Mouse (Mus musculus) ES-E14 (cell line): ENCODE measurements around the gene Arap1. TPM values are rescaled to one million over a fixed set of nuclear protein-coding genes. Genes with fewer than 3 reads are reported as not detected.

ENCODE experiments used
- DNase-seq: peaks from one replicate; pipeline ENCODE4 v3.0.0-alpha.2; 2013; ENCODE audit warnings: low read depth, low spot score
- H3K27ac ChIP-seq: 2 replicates; pipeline ENCODE4 v1.5.1; 2012; ENCODE audit warnings: low read depth, mild to moderate bottlenecking, low read length, moderate library complexity, mixed read lengths; ENCODE audit not compliant: poor library complexity, insufficient read depth, severe bottlenecking
- H3K36me3 ChIP-seq: 2 replicates; pipeline ENCODE4 v1.6.1; 2012; ENCODE audit warnings: mild to moderate bottlenecking, low read length, moderate library complexity, mixed read lengths; ENCODE audit not compliant: control insufficient read depth, poor library complexity, insufficient read depth, severe bottlenecking
- H3K4me1 ChIP-seq, 2 experiments: fragments of 150-350 bp in 1 of 2; sonication (generic) in 1 of 2; 2 replicates each; pipeline ENCODE4 v1.6.1; 2012; ENCODE audit warnings: low read length in 2 of 2, mild to moderate bottlenecking in 1 of 2, mixed read lengths in 1 of 2; ENCODE audit not compliant: control insufficient read depth in 2 of 2, insufficient read depth in 2 of 2, poor library complexity in 1 of 2
- H3K4me3 ChIP-seq, 2 experiments: fragments of 150-350 bp in 1 of 2; sonication (generic) in 1 of 2; 2 replicates each; pipeline ENCODE4 v1.5.1; 2012; ENCODE audit warnings: low read length in 2 of 2, low read depth in 1 of 2, mild to moderate bottlenecking in 1 of 2, mixed read lengths in 1 of 2; ENCODE audit not compliant: insufficient read depth in 1 of 2, poor library complexity in 1 of 2, severe bottlenecking in 1 of 2
- H3K9ac ChIP-seq: 2 replicates; pipeline ENCODE4 v1.6.1; 2012; ENCODE audit warnings: low read depth, mild to moderate bottlenecking, low read length, mixed read lengths; ENCODE audit not compliant: poor library complexity, insufficient read depth, severe bottlenecking
- H3K9me3 ChIP-seq: fragments of 150-350 bp; sonication (generic); 2 replicates; pipeline ENCODE4 v1.6.1; 2012; ENCODE audit warnings: low read depth, mild to moderate bottlenecking, low read length; ENCODE audit not compliant: control insufficient read depth, insufficient read depth
- CHD2 ChIP-seq: IDR thresholded peaks from 2 replicates; pipeline ENCODE4 v1.6.1; 2014; ENCODE audit warnings: mild to moderate bottlenecking, low read depth, low read length, inconsistent platforms
- HCFC1 ChIP-seq: IDR thresholded peaks from 2 replicates; pipeline ENCODE4 v1.6.1; 2012; ENCODE audit warnings: low read length, inconsistent platforms, borderline replicate concordance; ENCODE audit not compliant: insufficient read depth
- MAFK ChIP-seq: IDR thresholded peaks from 2 replicates; pipeline ENCODE4 v1.6.1; 2014; ENCODE audit warnings: mild to moderate bottlenecking, low read depth, low read length, inconsistent platforms; ENCODE audit not compliant: insufficient read depth
- ZC3H11A ChIP-seq: IDR thresholded peaks from 2 replicates; pipeline ENCODE4 v1.6.1; 2012; ENCODE audit warnings: low read depth, mild to moderate bottlenecking, inconsistent platforms, low read length, borderline replicate concordance
- ZNF384 ChIP-seq: IDR thresholded peaks from 2 replicates; pipeline ENCODE4 v1.6.1; 2012; ENCODE audit warnings: low read depth, low read length, inconsistent platforms
- in situ Hi-C, 2 experiments: fragments of 600-800 bp; cut with MboI; formaldehyde crosslinking; loops; one replicate each; pipeline ENCODE4 v1.15.1; 2025; ENCODE audit warnings: low sequenced_read_pairs in 2 of 2, inconsistent platforms in 1 of 2; ENCODE audit not compliant: unreplicated experiment in 2 of 2
- total RNA-seq: library from RNA; depleted of rRNA; stranded (reverse); fragments of 300-350 nt; gene quantifications from 2 replicates; pipeline ENCODE4 v1.2.3, GENCODE M21; 2012

The Arap1 gene
- total RNA-seq, 1 experiment = 32.2 TPM

GRCm38 (mm10) chr7:101321218-101321827, 26.5 kb upstream of the Arap1 start:
- H3K27ac ChIP-seq = no peak overlapping the region
- H3K4me3 ChIP-seq = peak overlapping the region; percentile 68 to 91
- H3K9me3 ChIP-seq = no peaks in the 10 kb centered on the region
- in situ Hi-C loops = no loop called here
- TF ChIP-seq HCFC1 = no peak
- TF ChIP-seq CHD2 = peak; percentile 56; the same call in 1 of the 2 replicates
- TF ChIP-seq ZNF384 = no peak
- TF ChIP-seq ZC3H11A = no peak
- no peak for TF ChIP-seq MAFK
- peak overlapping the region; percentile 74 for H3K9ac ChIP-seq
- no peak for DNase-seq
- H3K4me1 ChIP-seq = peaks cover 0 to 5% of the 10 kb centered on the region in 2 experiments; a peak in 1 of 4 replicates
- H3K36me3 ChIP-seq = no peaks in the 10 kb centered on the region; the same call in 1 of the 2 replicates

GRCm38 (mm10) chr7:101323141-101323594, 24.7 kb upstream of the Arap1 start:
- TF ChIP-seq ZNF384 = no peak
- no peak for TF ChIP-seq HCFC1
- no peak for TF ChIP-seq ZC3H11A
- TF ChIP-seq CHD2 = no peak
- H3K27ac ChIP-seq = no peak overlapping the region
- H3K9me3 ChIP-seq = no peaks in the 10 kb centered on the region
- no peak for DNase-seq
- no peak overlapping the region for H3K4me3 ChIP-seq
- in situ Hi-C loops = no loop called here
- no peaks in the 10 kb centered on the region; the same call in 1 of the 2 replicates for H3K36me3 ChIP-seq
- peaks cover 0 to 5% of the 10 kb centered on the region in 2 experiments; a peak in 1 of 4 replicates for H3K4me1 ChIP-seq
- no peak overlapping the region for H3K9ac ChIP-seq

GRCm38 (mm10) chr7:101324142-101324962, 23.5 kb upstream of the Arap1 start:
- peaks cover 0 to 5% of the 10 kb centered on the region in 2 experiments; a peak in 1 of 4 replicates for H3K4me1 ChIP-seq
- H3K4me3 ChIP-seq = no peak overlapping the region
- no peak overlapping the region for H3K9ac ChIP-seq
- H3K36me3 ChIP-seq = no peaks in the 10 kb centered on the region; the same call in 1 of the 2 replicates
- H3K9me3 ChIP-seq = no peaks in the 10 kb centered on the region
- no peak for DNase-seq
- TF ChIP-seq ZNF384 (no peak), HCFC1 (no peak), CHD2 (no peak), ZC3H11A (no peak), MAFK (no peak)
- in situ Hi-C loops = no loop called here
- no peak overlapping the region for H3K27ac ChIP-seq

- Histone ChIP-seq H3K4me1 (peaks cover 0 to 3% of the 10 kb centered on the region in 2 experiments; a peak in 1 of 4 replicates), H3K27ac (no peak overlapping the region), H3K9ac (no peak overlapping the region), H3K36me3 (no peaks in the 10 kb centered on the region; the same call in 1 of the 2 replicates), H3K4me3 (no peak overlapping the region), H3K9me3 (no peaks in the 10 kb centered on the region)
- TF ChIP-seq HCFC1 (no peak), MAFK (no peak), ZNF384 (no peak), CHD2 (no peak), ZC3H11A (no peak)
- DNase-seq = no peak
- in situ Hi-C loops = no loop called here
Measured at GRCm38 (mm10) chr7:101326006-101326405, 21.9 kb upstream of the Arap1 start.
